Mouse (Mus musculus) T-cell, adult 2 months (primary cell): Measurements from ENCODE around the gene Lrrc17.

Experiments
- DNase-seq: peaks from one replicate; pipeline ENCODE4 v3.0.0; 2022; ENCODE audit warnings: low spot score

Gene Lrrc17

GRCm38 (mm10) chr5:21543409-21544201 lies at the start of gene Lrrc17:
TSS of gene Lrrc17 (plus strand) at chr5:21543559.
- no peak for DNase-seq

DNA sequence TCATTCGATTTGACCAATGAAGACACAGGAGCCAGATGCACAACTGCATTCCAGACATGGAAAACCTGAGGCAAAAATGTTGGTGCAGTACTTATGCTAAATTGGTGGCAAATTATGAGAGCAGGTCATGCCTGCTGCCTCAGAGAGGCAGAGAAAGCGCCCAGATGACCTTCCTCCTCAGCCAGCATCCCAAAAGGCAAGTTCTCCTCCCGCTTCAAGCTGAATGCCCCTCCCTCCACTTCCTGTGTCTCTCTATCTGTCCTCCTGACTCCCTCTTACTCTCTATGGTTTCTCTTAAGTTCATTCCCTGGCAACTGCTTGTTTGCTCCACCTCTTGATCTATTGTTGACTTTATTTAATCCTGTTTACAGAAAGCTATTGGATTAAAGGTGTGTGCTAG lies 48.6 kb upstream of the Lrrc17 start:
- DNase-seq = no peak

DNA sequence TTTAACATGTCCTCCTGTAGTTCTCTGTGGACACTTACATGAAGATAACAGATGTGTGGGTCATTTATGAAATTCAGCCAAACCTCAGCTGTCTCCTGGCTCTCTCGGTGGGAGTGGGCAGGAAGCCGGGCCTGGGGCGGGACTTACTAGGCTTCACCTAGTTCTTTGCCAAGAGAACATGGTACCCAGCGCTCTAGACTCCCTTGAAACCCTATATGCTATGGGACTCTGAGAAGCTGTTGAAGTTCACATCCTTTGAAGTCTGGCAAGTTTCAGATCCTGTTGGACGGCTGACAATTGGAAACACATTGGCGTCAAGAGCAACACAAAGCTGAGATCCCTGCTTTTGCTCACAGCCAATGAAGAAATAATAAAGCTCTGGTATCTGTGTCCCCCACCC lies 47.0 kb upstream of the Lrrc17 start:
- no peak for DNase-seq

- no peak for DNase-seq
These were observed 46.5 kb upstream of the Lrrc17 start for GRCm38 (mm10) chr5:21496881-21497280.

GRCm38 (mm10) chr5:21498490-21498889 lies 44.9 kb upstream of the Lrrc17 start:
- DNase-seq = no peak

- DNase-seq = no peak
These were observed 44.4 kb upstream of the Lrrc17 start for GRCm38 (mm10) chr5:21498925-21499324.

GRCm38 (mm10) chr5:21500133-21500532 lies 43.2 kb upstream of the Lrrc17 start:
- DNase-seq = no peak

GRCm38 (mm10) chr5:21500941-21501340 lies 42.4 kb upstream of the Lrrc17 start:
- no peak for DNase-seq

DNA sequence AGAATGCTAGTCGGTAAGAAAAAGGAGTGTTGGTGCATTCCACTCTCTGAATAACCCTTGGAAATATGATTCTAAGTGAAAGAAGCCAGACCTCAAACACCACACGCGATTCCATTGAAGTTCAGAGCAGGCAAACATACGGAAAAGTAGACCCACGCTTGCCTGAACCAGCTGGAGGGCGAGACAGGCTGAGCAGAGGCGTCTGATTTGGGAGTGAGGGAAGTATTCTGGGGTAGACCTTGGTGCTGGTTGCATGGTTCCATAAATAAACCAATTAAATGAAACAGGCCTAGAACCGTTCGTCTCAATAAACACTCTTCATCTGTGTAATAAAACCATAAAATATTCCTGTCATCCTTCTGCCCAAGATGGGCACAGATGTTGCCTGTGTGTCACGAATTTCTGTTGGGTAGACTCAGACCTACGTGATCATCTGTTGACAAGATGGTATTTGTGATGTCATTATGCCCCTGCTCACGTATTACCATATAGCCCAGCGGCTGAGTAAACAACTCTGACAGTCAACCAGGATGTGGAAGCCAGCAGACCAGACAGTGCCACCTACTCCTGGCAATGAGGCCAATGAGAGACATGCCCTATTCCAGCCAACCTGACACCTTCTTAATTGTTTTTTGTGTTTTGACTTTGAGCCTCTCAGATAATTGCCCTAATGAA lies 40.3 kb upstream of the Lrrc17 start:
- DNase-seq = no peak

GRCm38 (mm10) chr5:21505159-21505558 lies 38.2 kb upstream of the Lrrc17 start:
- no peak for DNase-seq

GRCm38 (mm10) chr5:21506887-21507286 lies 36.5 kb upstream of the Lrrc17 start:
- no peak for DNase-seq

DNA sequence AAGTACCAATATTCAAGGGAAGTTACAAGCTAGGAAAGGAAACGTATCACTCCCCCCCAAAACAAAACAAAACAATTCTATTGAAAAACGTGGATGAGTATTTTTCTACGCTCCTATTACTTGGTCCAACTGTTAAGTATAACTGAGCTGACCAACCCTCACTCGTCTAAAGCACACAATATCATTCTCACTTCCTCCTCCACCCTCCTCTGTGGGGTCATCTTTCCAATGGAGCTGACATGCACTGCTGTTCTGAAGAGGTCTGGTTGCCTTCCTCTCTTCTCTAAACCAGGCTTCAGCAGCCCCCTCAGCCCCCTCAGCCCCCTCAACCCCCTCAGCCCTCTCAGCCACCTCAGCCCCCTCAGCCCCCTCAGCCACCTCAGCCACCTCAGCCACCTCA lies 33.6 kb upstream of the Lrrc17 start:
- no peak for DNase-seq

- DNase-seq = no peak
These were observed 30.0 kb upstream of the Lrrc17 start for GRCm38 (mm10) chr5:21513363-21513762.

DNA sequence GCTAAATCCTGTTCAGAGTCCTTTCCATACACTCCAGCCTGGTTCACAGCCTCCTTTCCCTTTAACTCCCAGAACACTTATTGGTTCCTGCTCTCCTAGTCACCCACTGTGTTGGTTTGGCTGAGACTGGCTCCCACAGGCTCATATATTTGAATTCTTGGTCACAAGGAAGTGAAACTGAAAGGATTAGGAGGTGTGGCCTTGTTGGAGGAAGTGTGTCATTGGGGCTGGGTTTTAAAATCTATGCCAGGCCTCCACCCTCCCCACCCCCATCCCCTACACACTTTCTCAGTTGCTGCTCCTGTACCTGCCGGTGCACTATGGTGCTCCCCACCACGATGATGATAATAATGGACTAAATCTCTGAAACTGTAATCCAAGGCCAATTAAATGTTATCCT lies 25.8 kb upstream of the Lrrc17 start:
- DNase-seq = no peak

GRCm38 (mm10) chr5:21518207-21518606 lies 25.2 kb upstream of the Lrrc17 start:
- no peak for DNase-seq

DNA sequence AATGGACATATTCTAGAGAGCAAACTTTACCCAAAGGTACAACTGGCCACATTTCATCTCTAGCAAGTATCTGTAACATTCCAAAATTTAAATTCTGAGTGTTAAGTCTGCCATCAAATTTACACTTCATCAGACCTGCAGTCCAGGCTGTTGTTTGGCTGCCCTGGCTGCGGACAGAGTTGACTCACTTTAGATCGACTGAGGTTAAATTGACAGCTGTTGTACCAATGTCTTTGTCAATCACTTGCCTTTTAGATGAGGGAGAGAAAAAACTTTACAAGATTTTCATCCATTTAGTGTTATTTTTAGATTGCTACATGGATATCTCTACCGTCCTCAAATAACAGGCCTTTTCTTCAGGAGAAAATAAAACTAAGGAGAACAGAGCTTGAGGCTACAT lies 24.2 kb upstream of the Lrrc17 start:
- no peak for DNase-seq

GRCm38 (mm10) chr5:21526835-21527485 lies 16.4 kb upstream of the Lrrc17 start:
- DNase-seq = no peak

GRCm38 (mm10) chr5:21527488-21527911 lies 15.9 kb upstream of the Lrrc17 start:
- DNase-seq = no peak

GRCm38 (mm10) chr5:21528068-21528842 lies 15.1 kb upstream of the Lrrc17 start:
- DNase-seq = no peak

DNA sequence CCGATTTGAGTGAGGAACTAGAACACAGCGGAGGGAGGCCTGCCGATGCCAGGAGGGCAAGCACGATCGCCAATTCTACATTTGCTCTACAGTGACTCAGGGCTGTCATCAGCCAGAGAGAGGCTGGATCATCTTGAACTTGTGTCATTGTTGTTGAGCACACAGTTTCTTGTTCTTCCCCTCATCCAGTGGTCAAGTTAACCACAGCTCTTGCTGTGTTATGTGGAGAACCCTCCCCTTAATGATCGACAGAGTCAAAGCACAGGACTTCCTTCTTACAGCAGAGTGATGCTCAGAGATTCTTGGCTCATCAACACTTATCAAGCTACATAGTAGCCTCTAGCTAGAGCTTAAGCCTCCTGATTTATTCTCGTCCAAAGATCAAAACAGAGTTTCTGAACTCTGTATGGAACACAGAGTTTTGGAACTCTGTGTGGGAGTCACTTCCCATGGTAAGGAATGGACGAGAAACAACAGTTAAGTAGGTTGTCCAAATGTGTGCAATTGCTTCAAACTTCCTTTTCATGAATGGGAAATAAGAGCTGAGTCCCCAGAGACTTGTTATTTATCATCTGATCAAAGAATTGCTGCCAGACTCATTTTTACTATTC lies 14.1 kb upstream of the Lrrc17 start:
- DNase-seq = no peak

DNA sequence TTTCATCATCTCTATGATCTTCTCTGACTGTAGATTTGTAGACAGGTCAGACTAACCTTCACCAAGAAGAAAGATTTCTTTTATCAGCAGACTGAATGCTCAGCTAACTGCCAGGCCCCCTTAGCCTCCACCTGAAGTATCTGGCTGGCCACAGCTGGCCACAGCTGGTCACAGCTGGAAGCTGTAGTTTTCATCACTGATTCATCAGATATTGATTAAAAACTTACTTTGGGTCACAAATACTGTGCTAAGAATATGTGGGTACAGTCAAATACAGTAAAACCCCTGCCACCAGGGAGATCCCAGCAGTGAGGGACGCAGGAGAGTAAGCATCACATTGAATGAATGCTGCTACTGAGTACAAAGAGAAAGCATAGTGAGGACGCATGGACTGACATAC lies 11.2 kb upstream of the Lrrc17 start:
- no peak for DNase-seq

GRCm38 (mm10) chr5:21532921-21533320 lies 10.4 kb upstream of the Lrrc17 start:
- no peak for DNase-seq
